Mouse (Mus musculus): ENCODE measurements at regions not wholly inside any gene's neighbourhood (a gene's known extent, or its start where the extent isn't known, plus 50 kb on each side); places are given as distances from the start of the nearest gene placed in this dataset.

- intact Hi-C loops (cut with DNase I), result no loop called here
Measured at GRCm38 (mm10) chr3:149292459-149292858, 302.1 kb upstream of the Adgrl2 start.

GRCm38 (mm10) chr3:149291473-149291872, 301.1 kb upstream of the Adgrl2 start:
- no peak for DNase-seq
- intact Hi-C loops (cut with DNase I), result no loop called here

More at GRCm38 (mm10) chr3:149292459-149292858, 302.1 kb upstream of the Adgrl2 start:
- no peak for DNase-seq

- intact Hi-C loops (cut with DNase I), result no loop called here
Measured at GRCm38 (mm10) chr3:149290228-149290627, 299.9 kb upstream of the Adgrl2 start.

GRCm38 (mm10) chr3:149287080-149287479, 296.7 kb upstream of the Adgrl2 start:
- intact Hi-C loops (cut with DNase I), result no loop called here
- no peak for DNase-seq

More at GRCm38 (mm10) chr3:149290228-149290627, 299.9 kb upstream of the Adgrl2 start:
- no peak for DNase-seq

- DNase-seq, result no peak
- intact Hi-C loops (cut with DNase I), result no loop called here
Measured at GRCm38 (mm10) chr3:149284976-149285375, 294.6 kb upstream of the Adgrl2 start.

- DNase-seq, result no peak
- intact Hi-C loops (cut with DNase I), result no loop called here
Measured at GRCm38 (mm10) chr3:149280807-149281789, 290.7 kb upstream of the Adgrl2 start.

GRCm38 (mm10) chr3:149279338-149279737, 289.0 kb upstream of the Adgrl2 start:
- intact Hi-C loops (cut with DNase I), result no loop called here
- DNase-seq, result no peak

GRCm38 (mm10) chr3:149277812-149278211, 287.5 kb upstream of the Adgrl2 start:
- intact Hi-C loops (cut with DNase I), result no loop called here
- no peak for DNase-seq

- no peak for DNase-seq
- intact Hi-C loops (cut with DNase I), result no loop called here
Measured at GRCm38 (mm10) chr3:149275478-149276132, 285.2 kb upstream of the Adgrl2 start.

GRCm38 (mm10) chr3:149274987-149275386, 284.6 kb upstream of the Adgrl2 start:
- intact Hi-C loops (cut with DNase I), result no loop called here
- DNase-seq, result no peak

- intact Hi-C loops (cut with DNase I), result no loop called here
- DNase-seq, result no peak
Measured at GRCm38 (mm10) chr3:149273993-149274692, 283.8 kb upstream of the Adgrl2 start.

- no peak for DNase-seq
- intact Hi-C loops (cut with DNase I), result no loop called here
Measured at GRCm38 (mm10) chr3:149270459-149270858, 280.1 kb upstream of the Adgrl2 start.

GRCm38 (mm10) chr3:149262332-149262970, 272.1 kb upstream of the Adgrl2 start:
- DNase-seq, result no peak
- intact Hi-C loops (cut with DNase I), result no loop called here

GRCm38 (mm10) chr3:149261764-149262163, 271.4 kb upstream of the Adgrl2 start:
- DNase-seq, result no peak
- intact Hi-C loops (cut with DNase I), result no loop called here

GRCm38 (mm10) chr3:149258826-149259225, 268.5 kb upstream of the Adgrl2 start:
- no peak for DNase-seq

GRCm38 (mm10) chr3:149256891-149257290, 266.5 kb upstream of the Adgrl2 start:
- intact Hi-C loops (cut with DNase I), result loop anchor here (10.0 kb wide), 1 partner anchor 188 kb away; no protein-coding TSS in a partner anchor
- DNase-seq, result no peak

More at GRCm38 (mm10) chr3:149258826-149259225, 268.5 kb upstream of the Adgrl2 start:
- intact Hi-C loops (cut with DNase I), result loop anchor here (10.0 kb wide), 1 partner anchor 186 kb away; no protein-coding TSS in a partner anchor

- no peak for DNase-seq
- intact Hi-C loops (cut with DNase I), result loop anchor here (10.0 kb wide), 1 partner anchor 192 kb away; no protein-coding TSS in a partner anchor
Measured at GRCm38 (mm10) chr3:149253080-149253479, 262.7 kb upstream of the Adgrl2 start.

- intact Hi-C loops (cut with DNase I), result loop anchor here (10.0 kb wide), 1 partner anchor 193 kb away; no protein-coding TSS in a partner anchor
- no peak for DNase-seq
Measured at GRCm38 (mm10) chr3:149252144-149252543, 261.8 kb upstream of the Adgrl2 start.

GRCm38 (mm10) chr3:149247626-149247987, 257.3 kb upstream of the Adgrl2 start:
- intact Hi-C loops (cut with DNase I), result no loop called here
- DNase-seq, result no peak

- DNase-seq, result peak; percentile 13
- intact Hi-C loops (cut with DNase I), result no loop called here
Measured at GRCm38 (mm10) chr3:149246935-149247625, 256.7 kb upstream of the Adgrl2 start.
